Comparison of ENCODE assay signal across 8 mouse cellular contexts in genomic region chr1:73902171-73902991, GRCm38 (mm10).
A peak's percentile ranks its signal among the peaks of the same experiment; 100 is the strongest.
DNase-seq lines count a peak whose midpoint lies in the region; ATAC-seq and TF ChIP-seq lines count a peak whose summit lies in the region.

No protein-coding gene starts in this region.

- peak; percentile 42; the same call in 1 of the 2 replicates for TF ChIP-seq CTCF in bone marrow macrophage, adult 2 months (IDR thresholded peaks at IDR 0.05; ENCODE audit: low read depth, low read length)
- peak; percentile 60 for TF ChIP-seq CTCF in lung, adult 2 months (IDR thresholded peaks at IDR 0.05; ENCODE audit: insufficient read depth, low read length)
- peak; percentile 53 for TF ChIP-seq CTCF in olfactory bulb, adult 2 months (IDR thresholded peaks at IDR 0.05; ENCODE audit: insufficient read depth, low read depth, low read length)

- H3K4me1 ChIP-seq in bone marrow macrophage, adult 2 months (ENCODE audit: control insufficient read depth, insufficient read depth, low read length) = no peaks in the 10 kb centered on the region
- H3K4me1 ChIP-seq in embryonic facial prominence, embryonic 14.5 days (ENCODE audit: control insufficient read depth, insufficient read depth, low read length) = peaks cover 3% of the 10 kb centered on the region; the same call in 1 of the 2 replicates
- H3K4me1 ChIP-seq in heart, embryonic 16.5 days (ENCODE audit: control insufficient read depth, insufficient read depth, low read length) = peaks cover 23% of the 10 kb centered on the region
- H3K4me1 ChIP-seq in lung, adult 2 months (ENCODE audit: control insufficient read depth, insufficient read depth, low read length) = peaks cover 8% of the 10 kb centered on the region
- H3K4me1 ChIP-seq in olfactory bulb, adult 2 months (ENCODE audit: control insufficient read depth, insufficient read depth, low read length) = peaks cover 17% of the 10 kb centered on the region

- no peak overlapping the region for H3K27ac ChIP-seq in bone marrow macrophage, adult 2 months (ENCODE audit: insufficient read depth, low read depth, low read length)
- H3K27ac ChIP-seq in embryonic facial prominence, embryonic 14.5 days (replicated peaks; ENCODE audit: low read depth, low read length) = peak overlapping the region; percentile 71; the same call in 1 of the 2 replicates
- peak overlapping the region; percentile 22; the same call in 1 of the 2 replicates for H3K27ac ChIP-seq in heart, embryonic 16.5 days (ENCODE audit: low read length)
- H3K27ac ChIP-seq in olfactory bulb, adult 2 months (ENCODE audit: insufficient read depth, low read depth, low read length) = no peak overlapping the region

- 17% methylated on average over 15 of the region's 16 CpGs for WGBS in embryonic facial prominence, embryonic 14.5 days
- WGBS in heart, embryonic 16.5 days = 20% methylated on average over 16 of the region's 16 CpGs
- WGBS in large intestine, adult 2 months = 23% methylated on average over 16 of the region's 16 CpGs
- WGBS in lung, adult 2 months = 10% methylated on average over 16 of the region's 16 CpGs
- WGBS in olfactory bulb, adult 2 months = 9% methylated on average over 16 of the region's 16 CpGs

- H3K4me2 ChIP-seq in embryonic facial prominence, embryonic 14.5 days (ENCODE audit: low read depth, low read length) = no peak overlapping the region
- H3K4me2 ChIP-seq in heart, embryonic 16.5 days (ENCODE audit: low read depth, low read length) = no peak overlapping the region

- 0 out of 2 replicates have a peak overlapping the region, but pooled peaks have one; percentile 40 for H3K9ac ChIP-seq in embryonic facial prominence, embryonic 14.5 days (ENCODE audit: low read depth, low read length)
- H3K9ac ChIP-seq in heart, embryonic 16.5 days (ENCODE audit: low read length) = no peak overlapping the region

- TF ChIP-seq POLR2A in bone marrow macrophage, adult 2 months (IDR thresholded peaks at IDR 0.05; ENCODE audit: borderline replicate concordance, low read depth, low read length) = no peak
- TF ChIP-seq POLR2A in lung, adult 2 months (IDR thresholded peaks at IDR 0.05; ENCODE audit: borderline replicate concordance, extremely low read depth, low read depth, low read length) = no peak
- no peak for TF ChIP-seq POLR2A in olfactory bulb, adult 2 months (IDR thresholded peaks at IDR 0.05; ENCODE audit: insufficient read depth, low read depth, low read length)

- H3K36me3 ChIP-seq in embryonic facial prominence, embryonic 14.5 days (ENCODE audit: control insufficient read depth, insufficient read depth, low read length) = no peaks in the 10 kb centered on the region
- peaks cover 3% of the 10 kb centered on the region; the same call in 1 of the 2 replicates for H3K36me3 ChIP-seq in heart, embryonic 16.5 days (ENCODE audit: control insufficient read depth, insufficient read depth)

- peak; percentile 85 for DNase-seq in ES-CJ7 (ENCODE audit: low read depth, low spot score)
- peak; percentile 83 for DNase-seq in embryonic facial prominence, embryonic 14.5 days (ENCODE audit: low spot score)
- DNase-seq in large intestine, adult 2 months (ENCODE audit: low read depth, low spot score) = peak; percentile 19
- peak; percentile 74 for DNase-seq in lung, adult 2 months
- peak; percentile 71 for DNase-seq in thymus, postnatal 25 days

- H3K9me3 ChIP-seq in embryonic facial prominence, embryonic 14.5 days (ENCODE audit: control insufficient read depth, low read length) = no peaks in the 10 kb centered on the region
- H3K9me3 ChIP-seq in heart, embryonic 16.5 days (replicated peaks; ENCODE audit: control insufficient read depth, low read length) = no peaks in the 10 kb centered on the region

- no peaks in the 10 kb centered on the region for H3K27me3 ChIP-seq in embryonic facial prominence, embryonic 14.5 days (replicated peaks; ENCODE audit: control insufficient read depth, insufficient read depth, low read length)
- H3K27me3 ChIP-seq in heart, embryonic 16.5 days (ENCODE audit: control insufficient read depth, insufficient read depth, low read length) = no peaks in the 10 kb centered on the region

- peak; percentile 44 for ATAC-seq in embryonic facial prominence, embryonic 14.5 days (ENCODE audit: low read depth)
- ATAC-seq in heart, embryonic 16.5 days (replicated peaks; ENCODE audit: extremely low read depth, insufficient read depth, low FRiP score) = 0 out of 2 replicates have a peak, but pooled peaks have one; percentile 16

- no peak overlapping the region for H3K4me3 ChIP-seq in bone marrow macrophage, adult 2 months (ENCODE audit: insufficient read depth, low read length)
- no peak overlapping the region for H3K4me3 ChIP-seq in embryonic facial prominence, embryonic 14.5 days (ENCODE audit: low read depth, low read length)
- no peak overlapping the region for H3K4me3 ChIP-seq in heart, embryonic 16.5 days (ENCODE audit: low read length)
- no peak overlapping the region for H3K4me3 ChIP-seq in lung, adult 2 months (replicated peaks; ENCODE audit: extremely low read depth, low read depth, low read length)
- no peak overlapping the region for H3K4me3 ChIP-seq in olfactory bulb, adult 2 months (ENCODE audit: insufficient read depth, low read depth, low read length)

Comparison
In these comparisons a context has a peak if more than half of its experiments do, and no peak if none do; other contexts are left out.
1. DNase-seq: peak in every context shown above with its lines; median percentile 85 in ES-CJ7; 83 in embryonic facial prominence, embryonic 14.5 days; 74 in lung, adult 2 months; 71 in thymus, postnatal 25 days; 19 in large intestine, adult 2 months.
2. H3K27ac ChIP-seq: peak in embryonic facial prominence, embryonic 14.5 days (single experiment) and heart, embryonic 16.5 days (single experiment); none in bone marrow macrophage, adult 2 months (single experiment) and olfactory bulb, adult 2 months (single experiment).
3. Peak in every context shown above with its lines, with median percentiles within 50 percentile points of each other: CTCF ChIP-seq.